Comparison of ENCODE assay signal across 1 mouse cellular context in genomic region chr19:8880311-8881033, GRCm38 (mm10).
A peak's percentile ranks its signal among the peaks of the same experiment; 100 is the strongest.
TF ChIP-seq lines count a peak whose summit lies in the region.

Gene Uqcc3 (minus strand): TSS chr19:8880923.

TF ChIP-seq in MEL, 35 proteins besides CTCF, POLR2A, EP300 and RAD21 (continued from another document):
- TF ChIP-seq ZMIZ1 (IDR thresholded peaks at IDR 0.05; ENCODE audit: low read depth, low read length), result peak; percentile 79; the same call in 1 of the 2 replicates
- no peak for TF ChIP-seq ZKSCAN1 (IDR thresholded peaks at IDR 0.05; ENCODE audit: low read depth, low read length)
- peak; percentile 49; the same call in 1 of the 2 replicates for TF ChIP-seq MEF2A (IDR thresholded peaks at IDR 0.05; ENCODE audit: extremely low read depth, insufficient replicate concordance, low read depth, low read length, poor library complexity, severe bottlenecking)
- TF ChIP-seq GATA1 (IDR thresholded peaks at IDR 0.05; ENCODE audit: low read depth, low read length), result no peak
- peak; percentile 14; the same call in 1 of the 2 replicates for TF ChIP-seq RCOR1 (IDR thresholded peaks at IDR 0.05; ENCODE audit: low read depth, low read length)
- peak; percentile 100 for TF ChIP-seq SIN3A (IDR thresholded peaks at IDR 0.05; ENCODE audit: low read length)
- TF ChIP-seq ETS1 (IDR thresholded peaks at IDR 0.05; ENCODE audit: low read depth, low read length), result peak; percentile 81
- TF ChIP-seq E2F4 (IDR thresholded peaks at IDR 0.05; ENCODE audit: borderline replicate concordance, low read depth, low read length), result no peak
- peak; percentile 100 for TF ChIP-seq MXI1 (IDR thresholded peaks at IDR 0.05; ENCODE audit: low read depth, low read length)
- TF ChIP-seq BHLHE40 (IDR thresholded peaks at IDR 0.05; ENCODE audit: borderline replicate concordance, low read depth, low read length), result peak; percentile 99
- peak; percentile 83 for TF ChIP-seq USF1 (IDR thresholded peaks at IDR 0.05; ENCODE audit: low read depth, low read length)
- peak; percentile 71 for TF ChIP-seq ELF1 (IDR thresholded peaks at IDR 0.05; ENCODE audit: low read depth, low read length)
